Mouse (Mus musculus) ES-Bruce4 (cell line): ENCODE measurements around the gene Lgals7. TPM values are rescaled to one million over a fixed set of nuclear protein-coding genes. Genes with fewer than 3 reads are reported as not detected.

Source experiments
- H3K27ac ChIP-seq: 2 replicates; pipeline ENCODE4 v1.5.1; 2012; ENCODE audit warnings: low read length, inconsistent platforms; ENCODE audit not compliant: insufficient read depth
- H3K27me3 ChIP-seq: 2 replicates; pipeline ENCODE4 v1.6.1; 2012; ENCODE audit warnings: mild to moderate bottlenecking, low read length, inconsistent platforms; ENCODE audit not compliant: control insufficient read depth, poor library complexity, insufficient read depth, severe bottlenecking
- H3K36me3 ChIP-seq: 2 replicates; pipeline ENCODE4 v1.6.1; 2012; ENCODE audit warnings: inconsistent platforms, mild to moderate bottlenecking, low read length, moderate library complexity; ENCODE audit not compliant: control insufficient read depth, poor library complexity, insufficient read depth, severe bottlenecking
- H3K4me1 ChIP-seq: one replicate; pipeline ENCODE4 v1.8.1; 2011; ENCODE audit warnings: low read length; ENCODE audit not compliant: control insufficient read depth, insufficient read depth
- H3K4me3 ChIP-seq: 2 replicates; pipeline ENCODE4 v1.5.1; 2011; ENCODE audit warnings: low read depth, mild to moderate bottlenecking, low read length
- H3K9ac ChIP-seq: 2 replicates; pipeline ENCODE4 v1.6.1; 2012; ENCODE audit warnings: low read depth, mild to moderate bottlenecking, inconsistent platforms; ENCODE audit not compliant: poor library complexity, severe bottlenecking
- H3K9me3 ChIP-seq: replicated peaks from 2 replicates; pipeline ENCODE4 v1.6.1; 2012; ENCODE audit warnings: mild to moderate bottlenecking, low read length, inconsistent platforms; ENCODE audit not compliant: control insufficient read depth, poor library complexity, insufficient read depth, severe bottlenecking
- CTCF ChIP-seq: IDR thresholded peaks from one replicate; pipeline ENCODE4 v1.8.1; 2011; ENCODE audit warnings: low read depth, low read length
- EP300 ChIP-seq: IDR thresholded peaks from 2 replicates; pipeline ENCODE4 v1.6.1; 2011; ENCODE audit warnings: low read depth, low read length; ENCODE audit not compliant: insufficient read depth
- POLR2A ChIP-seq: IDR thresholded peaks from one replicate; pipeline ENCODE4 v1.8.1; 2011; ENCODE audit warnings: low read length; ENCODE audit not compliant: insufficient read depth
- polyA plus RNA-seq: library from polyadenylated mRNA; stranded (reverse); fragments of >200 nt; gene quantifications from 2 replicates; pipeline ENCODE4 v1.2.4, GENCODE M21; 2011; ENCODE audit warnings: low read depth; ENCODE audit not compliant: missing spikeins, insufficient read depth, insufficient read length

The Lgals7 gene
- polyA plus RNA-seq, 1 experiment = not detected

DNA sequence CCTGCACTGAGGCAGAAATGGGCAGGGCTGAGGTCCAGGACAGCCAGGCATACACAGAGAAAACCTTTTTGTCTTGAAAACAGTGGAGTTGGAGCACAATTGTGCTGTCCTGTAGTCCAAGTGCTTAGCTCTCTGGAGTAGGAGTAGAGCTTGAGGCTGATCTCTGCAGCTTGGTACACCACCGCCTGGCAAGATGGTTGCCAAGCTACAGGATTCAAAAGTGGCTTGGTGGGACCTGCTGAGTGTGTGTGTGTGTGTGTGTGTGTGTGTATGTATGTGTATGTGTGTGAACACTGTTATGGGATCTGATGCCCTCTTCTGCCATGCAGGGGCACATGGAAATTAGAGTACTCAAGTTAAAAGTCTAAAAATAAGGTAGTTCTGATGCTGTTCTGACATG is 41.1 kb upstream of the Lgals7 start:
- Histone ChIP-seq H3K9me3 (no peaks in the 10 kb centered on the region), H3K9ac (no peak overlapping the region), H3K4me1 (peaks cover 2% of the 10 kb centered on the region), H3K36me3 (peaks cover 46% of the 10 kb centered on the region), H3K27ac (peak overlapping the region; percentile 51; the same call in 1 of the 2 replicates), H3K4me3 (no peak overlapping the region), H3K27me3 (no peaks in the 10 kb centered on the region)
- TF ChIP-seq CTCF (no peak), POLR2A (no peak), EP300 (no peak)

DNA sequence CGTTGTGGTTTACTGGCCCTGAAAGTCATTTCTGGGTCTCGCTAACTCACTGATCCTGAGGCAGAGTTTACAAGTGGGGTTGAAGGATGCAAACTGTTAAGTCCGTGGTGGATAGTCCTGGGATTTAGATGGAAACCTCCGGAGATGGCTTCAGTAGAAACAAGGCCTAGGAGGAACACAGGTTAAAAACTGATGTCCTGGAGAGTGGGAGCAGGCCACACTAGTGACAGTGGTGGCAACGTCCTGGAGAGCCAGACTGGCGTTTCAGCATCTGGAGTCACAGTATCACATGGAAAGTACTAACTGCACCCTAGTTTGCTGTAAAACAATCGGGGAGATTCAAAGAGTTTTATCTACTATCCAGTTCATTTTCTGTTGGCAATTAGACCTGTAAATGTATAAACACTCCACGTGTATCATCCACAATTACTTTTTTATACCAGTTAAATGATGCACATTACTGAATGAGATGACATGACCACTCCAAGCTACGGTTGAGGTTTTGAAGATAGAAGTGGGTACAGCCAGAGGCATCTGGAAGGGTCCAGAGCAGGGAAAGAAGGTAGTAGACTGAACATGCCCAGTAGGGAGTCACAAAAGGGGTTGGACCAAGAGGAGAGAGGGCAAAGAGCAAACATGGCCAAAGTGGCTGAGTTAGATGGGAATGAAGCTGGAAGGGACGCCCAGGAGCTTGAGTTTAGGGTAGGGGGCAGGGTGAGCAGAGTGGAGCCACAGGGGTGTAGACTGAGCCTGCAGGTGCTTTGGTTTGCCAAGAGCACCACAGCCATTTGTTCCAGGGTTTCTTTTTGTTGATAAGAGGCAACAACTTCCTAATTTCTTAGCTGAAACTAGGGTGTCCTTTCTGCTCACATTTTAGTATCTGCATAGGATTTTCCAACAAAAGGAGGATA is 40.4 kb upstream of the Lgals7 start:
- TF ChIP-seq POLR2A = no peak
- no peak for TF ChIP-seq CTCF
- no peak for TF ChIP-seq EP300
- Histone ChIP-seq H3K27me3 (no peaks in the 10 kb centered on the region), H3K36me3 (peaks cover 39% of the 10 kb centered on the region), H3K4me3 (no peak overlapping the region), H3K4me1 (peaks cover 2% of the 10 kb centered on the region), H3K9ac (no peak overlapping the region), H3K27ac (peak overlapping the region; percentile 51; the same call in 1 of the 2 replicates), H3K9me3 (no peaks in the 10 kb centered on the region)

- Histone ChIP-seq H3K4me1 (peaks cover 2% of the 10 kb centered on the region), H3K27ac (0 out of 2 replicates have a peak overlapping the region, but pooled peaks have one; percentile 95), H3K27me3 (no peaks in the 10 kb centered on the region), H3K36me3 (peaks cover 32% of the 10 kb centered on the region), H3K9me3 (no peaks in the 10 kb centered on the region), H3K4me3 (no peak overlapping the region), H3K9ac (no peak overlapping the region)
- TF ChIP-seq CTCF (no peak), EP300 (no peak), POLR2A (no peak)
Observed at GRCm38 (mm10) chr7:28823932-28824331, 39.7 kb upstream of the Lgals7 start.

GRCm38 (mm10) chr7:28824941-28825685 is 38.5 kb upstream of the Lgals7 start, which contains the start of gene Ech1:
TSS of gene Ech1 (plus strand) at chr7:28825217.
- peak within 1 kb of the TSS; percentile 74 for H3K9ac ChIP-seq
- peak within 1 kb of the TSS; percentile 95 for H3K27ac ChIP-seq
- H3K4me1 ChIP-seq = peaks cover 2% of the 10 kb centered on the region
- H3K27me3 ChIP-seq = no peaks in the 10 kb centered on the region
- H3K9me3 ChIP-seq = no peaks in the 10 kb centered on the region
- H3K36me3 ChIP-seq = peaks cover 21% of the 10 kb centered on the region
- no peak for TF ChIP-seq POLR2A
- 0 out of 2 replicates have a peak, but pooled peaks have one; percentile 31 for TF ChIP-seq EP300
- peak within 1 kb of the TSS; percentile 70 for H3K4me3 ChIP-seq

DNA sequence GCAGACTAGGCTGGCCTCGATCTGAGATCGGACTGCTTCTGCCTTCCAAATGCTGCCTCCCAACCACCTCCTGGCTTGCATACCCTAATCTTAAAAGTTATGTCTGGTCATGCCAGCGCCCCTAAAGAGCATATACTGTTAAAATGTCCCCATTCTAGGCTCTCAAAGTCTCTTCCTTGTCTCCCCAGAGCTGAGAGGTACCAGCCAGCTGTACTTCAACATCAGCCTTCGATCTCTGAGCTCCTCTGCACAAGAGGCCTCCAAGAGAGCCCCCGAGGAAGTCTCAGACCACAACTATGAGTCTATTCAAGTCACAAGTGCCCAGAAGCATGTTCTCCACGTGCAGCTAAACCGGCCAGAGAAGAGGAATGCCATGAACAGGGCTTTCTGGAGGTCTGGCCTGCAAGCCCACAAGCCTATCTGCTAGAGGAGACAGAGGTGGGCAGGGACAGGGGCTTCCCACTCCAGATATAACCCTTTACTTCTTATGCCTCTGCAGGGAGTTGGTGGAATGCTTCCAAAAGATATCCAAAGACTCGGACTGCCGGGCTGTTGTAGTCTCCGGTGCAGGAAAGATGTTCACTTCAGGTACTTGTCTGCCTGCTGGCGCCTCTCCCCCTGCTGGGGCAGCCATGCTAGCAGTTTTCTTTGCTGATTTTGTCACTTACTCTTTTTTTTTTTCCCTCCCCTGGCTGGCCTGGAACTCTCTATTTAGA is 37.8 kb upstream of the Lgals7 start:
- Histone ChIP-seq H3K9ac (peak overlapping the region; percentile 74), H3K27ac (peak overlapping the region; percentile 3; the same call in 1 of the 2 replicates), H3K36me3 (peaks cover 14% of the 10 kb centered on the region), H3K4me3 (peak overlapping the region; percentile 70), H3K27me3 (no peaks in the 10 kb centered on the region), H3K4me1 (peaks cover 2% of the 10 kb centered on the region), H3K9me3 (no peaks in the 10 kb centered on the region)
- TF ChIP-seq CTCF = no peak
- no peak for TF ChIP-seq EP300
- no peak for TF ChIP-seq POLR2A
